Mouse (Mus musculus): ENCODE measurements around the gene Styxl1.

DNA sequence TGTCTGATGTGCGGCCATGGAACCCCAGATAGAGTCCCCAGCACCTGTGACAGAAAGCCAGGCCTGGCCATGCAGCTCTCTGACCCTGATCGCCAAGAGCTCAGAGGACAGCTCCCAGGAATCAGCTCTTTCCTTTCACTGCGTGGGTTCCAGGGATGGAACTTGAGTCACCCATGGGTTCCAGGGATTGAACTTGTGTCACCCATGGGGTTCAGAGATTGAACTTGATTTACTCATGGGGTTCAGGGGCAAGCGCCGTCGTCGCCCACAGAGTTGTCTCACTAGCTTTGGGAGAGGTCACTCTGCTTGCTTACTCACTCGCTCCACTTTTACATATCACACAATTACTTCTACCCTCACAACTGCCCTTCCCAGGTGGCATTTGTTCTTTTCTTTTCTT lies 57.1 kb downstream of the Styxl1 start:
- TF ChIP-seq CTCF (IDR thresholded peaks at IDR 0.05; ENCODE audit: low read depth) = no peak
- TF ChIP-seq EP300 (IDR thresholded peaks at IDR 0.05; ENCODE audit: low read depth) = no peak

Measured in heart, postnatal 0 days (tissue).